Mouse (Mus musculus) heart, postnatal 0 days (tissue): ENCODE data around the gene Sema6d. TPM values are rescaled to one million over a fixed set of nuclear protein-coding genes. Genes with fewer than 3 reads are reported as not detected.

Experiments used
- ATAC-seq: fragments of 200-750 bp; cut with Nextera tagmentation; 2 replicates; pipeline ENCODE4 v1.8.0; 2017; ENCODE audit warnings: low read depth, moderate number of reproducible peaks, moderate library complexity; ENCODE audit not compliant: insufficient read depth
- DNase-seq: peaks from one replicate; pipeline ENCODE4 v3.0.0-alpha.2; 2016; ENCODE audit warnings: low spot score
- H3K27ac ChIP-seq: fragments of 300-500 bp; sonication (generic); 2 replicates; pipeline ENCODE4 v1.5.1; 2014; ENCODE audit warnings: low read depth, mild to moderate bottlenecking
- H3K27me3 ChIP-seq: fragments of 300-500 bp; sonication (generic); 2 replicates; pipeline ENCODE4 v1.6.1; 2014; ENCODE audit warnings: low read length, mixed read lengths; ENCODE audit not compliant: control insufficient read depth, insufficient read depth
- H3K36me3 ChIP-seq: fragments of 300-500 bp; sonication (generic); replicated peaks from 2 replicates; pipeline ENCODE4 v1.6.1; 2014; ENCODE audit warnings: low read length, mixed read lengths; ENCODE audit not compliant: control insufficient read depth, insufficient read depth
- H3K4me1 ChIP-seq: fragments of 300-500 bp; sonication (generic); 2 replicates; pipeline ENCODE4 v1.6.1; 2014; ENCODE audit warnings: antibody characterized with exemption; ENCODE audit not compliant: control insufficient read depth, insufficient read depth
- H3K4me2 ChIP-seq: fragments of 300-500 bp; sonication (generic); 2 replicates; pipeline ENCODE4 v1.6.1; 2014; ENCODE audit warnings: low read depth, mild to moderate bottlenecking, low read length, moderate library complexity
- H3K4me3 ChIP-seq: fragments of 300-500 bp; sonication (generic); 2 replicates; pipeline ENCODE4 v1.5.1; 2014; ENCODE audit warnings: low read depth, low read length
- H3K9ac ChIP-seq: fragments of 300-500 bp; sonication (generic); replicated peaks from 2 replicates; pipeline ENCODE4 v1.6.1; 2014; ENCODE audit warnings: low read depth, low read length, mixed read lengths
- H3K9me3 ChIP-seq: fragments of 300-500 bp; sonication (generic); replicated peaks from 2 replicates; pipeline ENCODE4 v1.6.1; 2016; ENCODE audit warnings: low read length; ENCODE audit not compliant: control insufficient read depth
- CTCF ChIP-seq: IDR thresholded peaks from 2 replicates; pipeline ENCODE4 v1.5.1; 2016; ENCODE audit warnings: antibody characterized with exemption, control low read depth, low read depth
- EP300 ChIP-seq: IDR thresholded peaks from 2 replicates; pipeline ENCODE4 v1.6.1; 2016; ENCODE audit warnings: antibody characterized with exemption, low read depth
- WGBS: fragments of 180-500 bp; shearing (Covaris S2); extraction: QIAGEN DNeasy Blood & Tissue Kit; methylation state at CpG from one replicate; pipeline ENCODE4 v1.1.7; 2014; 5-methylcytosine and 5-hydroxymethylcytosine counted together
- polyA plus RNA-seq: library from polyadenylated mRNA; unstranded; fragments of >200 nt; fragmentation: Nextera tagmentation; extraction: Ambion mirVana; gene quantifications from 2 replicates; pipeline ENCODE4 v1.2.1, GENCODE M21; 2015
- total RNA-seq: library from RNA; depleted of rRNA; stranded (reverse); fragments of >200 nt; gene quantifications from 2 replicates; pipeline ENCODE4 v1.2.3, GENCODE M21; 2014; ENCODE audit warnings: low replicate concordance

The Sema6d gene
- total and polyA plus RNA-seq, 2 experiments from 2014 or later = 8.7 to 28.8 TPM

DNA sequence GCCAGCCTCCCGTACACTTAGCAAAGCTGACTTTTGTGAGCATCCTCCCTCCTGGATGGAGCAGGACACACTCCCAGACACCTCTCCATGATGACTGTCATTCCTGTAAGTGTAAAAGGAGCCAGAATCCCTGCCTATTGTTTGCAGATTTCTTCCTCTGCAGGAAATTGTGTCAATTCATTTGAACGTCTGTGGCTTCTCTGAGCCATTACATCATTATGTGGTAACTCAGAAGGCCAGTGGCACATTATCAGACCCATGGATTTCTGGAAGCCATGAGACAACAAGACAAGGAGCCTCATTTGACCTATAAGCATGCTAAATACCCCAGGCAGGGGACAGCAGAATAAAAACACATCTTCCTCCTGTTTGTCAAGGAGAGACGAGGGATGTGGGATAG lies 327.0 kb downstream of the Sema6d start:
- H3K4me3 ChIP-seq = no peak overlapping the region
- TF ChIP-seq CTCF (no peak), EP300 (no peak)

DNA sequence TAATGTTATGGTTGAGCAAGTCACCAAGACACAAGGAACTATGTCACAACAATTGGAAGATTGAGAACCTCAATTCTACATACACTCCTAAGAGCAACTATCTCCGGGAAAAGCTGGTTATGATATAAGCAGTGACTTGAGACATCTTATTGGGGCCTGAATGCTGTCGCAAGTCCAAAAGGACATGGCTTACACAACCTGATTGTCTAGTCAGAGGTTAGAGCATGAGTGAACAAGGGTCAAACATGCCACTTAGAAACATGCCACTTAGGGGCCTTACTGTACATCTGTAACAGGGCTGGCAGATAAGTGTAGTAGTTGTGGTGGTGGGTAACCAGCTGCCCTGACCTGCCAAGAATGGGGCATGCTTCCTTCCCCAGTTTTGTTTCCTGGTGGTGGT lies 328.6 kb downstream of the Sema6d start:
- 92% methylated on average over 2 of the region's 2 CpGs for WGBS
- no peak overlapping the region for H3K4me2 ChIP-seq
- no peaks in the 10 kb centered on the region for H3K36me3 ChIP-seq
- no peak overlapping the region for H3K27ac ChIP-seq
- TF ChIP-seq EP300 = no peak
- no peak for TF ChIP-seq CTCF
- no peak overlapping the region for H3K9ac ChIP-seq
- H3K9me3 ChIP-seq = no peaks in the 10 kb centered on the region
- ATAC-seq (no peak), DNase-seq (no peak)
- H3K4me1 ChIP-seq = no peaks in the 10 kb centered on the region
- no peak overlapping the region for H3K4me3 ChIP-seq
- no peaks in the 10 kb centered on the region for H3K27me3 ChIP-seq

More for the DNA sequence above, 327.0 kb downstream of the Sema6d start:
- no peaks in the 10 kb centered on the region for H3K4me1 ChIP-seq
- 72% methylated on average over 3 of the region's 3 CpGs for WGBS
- H3K36me3 ChIP-seq = no peaks in the 10 kb centered on the region
- no peak overlapping the region for H3K4me2 ChIP-seq
- no peaks in the 10 kb centered on the region for H3K27me3 ChIP-seq
- DNase-seq (no peak), ATAC-seq (no peak)
- no peak overlapping the region for H3K27ac ChIP-seq
- no peak overlapping the region for H3K9ac ChIP-seq
- H3K9me3 ChIP-seq = no peaks in the 10 kb centered on the region

DNA sequence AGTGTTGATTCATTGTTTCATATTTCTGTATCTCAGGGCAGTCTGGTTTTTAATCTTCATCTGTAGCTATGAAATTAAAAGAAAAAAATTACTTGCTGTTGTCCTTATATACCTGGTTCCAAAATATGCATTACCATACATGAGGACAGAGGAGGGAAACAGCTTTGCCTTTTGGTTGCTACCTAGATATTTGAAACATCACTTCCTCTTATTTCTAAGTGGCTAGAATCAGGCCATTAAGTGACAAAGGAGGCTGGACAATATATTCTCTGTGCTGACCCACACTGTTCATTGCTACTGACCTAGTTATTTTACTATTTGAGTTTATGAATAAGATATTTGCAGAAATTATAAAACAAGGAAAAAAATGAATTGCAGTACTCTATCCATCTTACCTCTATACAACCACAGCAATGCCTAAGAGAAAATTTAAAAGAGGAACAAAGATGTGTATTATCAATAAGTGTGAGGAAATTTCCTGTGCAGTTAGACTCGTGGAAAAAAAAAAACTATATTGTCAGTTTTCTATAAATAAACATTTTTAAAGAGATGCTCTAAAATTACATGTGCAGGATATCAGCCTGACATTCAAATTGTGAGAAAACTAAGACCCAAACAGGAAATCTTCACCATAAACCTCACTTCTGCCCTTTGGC lies 330.5 kb downstream of the Sema6d start:
- Histone ChIP-seq H3K4me1 (no peaks in the 10 kb centered on the region), H3K36me3 (no peaks in the 10 kb centered on the region), H3K9me3 (no peaks in the 10 kb centered on the region), H3K9ac (no peak overlapping the region), H3K27ac (no peak overlapping the region), H3K4me2 (no peak overlapping the region), H3K27me3 (no peaks in the 10 kb centered on the region), H3K4me3 (no peak overlapping the region)
- ATAC-seq (no peak), DNase-seq (no peak)
- WGBS = 43% methylated on average over 1 of the region's 1 CpGs
- TF ChIP-seq CTCF = no peak
- no peak for TF ChIP-seq EP300

DNA sequence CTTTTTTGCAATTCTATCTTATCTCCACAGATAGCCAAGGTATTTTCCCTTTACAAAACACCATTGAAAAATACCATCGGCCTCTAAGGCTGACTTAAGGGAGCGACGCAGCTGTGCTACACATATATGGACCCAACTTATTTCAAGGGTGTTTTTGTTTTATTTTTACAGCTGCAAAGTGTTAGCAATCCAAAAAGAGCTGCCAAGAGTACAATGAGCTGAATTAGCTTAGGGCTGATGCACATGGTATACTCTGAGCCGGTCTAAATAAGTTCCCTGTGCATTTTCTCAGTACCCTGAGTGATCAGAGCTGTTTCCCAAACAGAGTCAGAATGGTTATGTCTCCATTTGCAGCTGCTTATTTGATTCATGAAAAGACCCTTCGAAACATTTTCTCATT lies 340.0 kb downstream of the Sema6d start:
- ATAC-seq (no peak), DNase-seq (peak; percentile 14)
- Histone ChIP-seq H3K4me3 (no peak overlapping the region), H3K27me3 (no peaks in the 10 kb centered on the region), H3K4me1 (no peaks in the 10 kb centered on the region), H3K27ac (no peak overlapping the region), H3K36me3 (no peaks in the 10 kb centered on the region), H3K9ac (no peak overlapping the region), H3K4me2 (no peak overlapping the region), H3K9me3 (no peaks in the 10 kb centered on the region)
- 54% methylated on average over 5 of the region's 5 CpGs for WGBS
- TF ChIP-seq EP300 (no peak), CTCF (no peak)

DNA sequence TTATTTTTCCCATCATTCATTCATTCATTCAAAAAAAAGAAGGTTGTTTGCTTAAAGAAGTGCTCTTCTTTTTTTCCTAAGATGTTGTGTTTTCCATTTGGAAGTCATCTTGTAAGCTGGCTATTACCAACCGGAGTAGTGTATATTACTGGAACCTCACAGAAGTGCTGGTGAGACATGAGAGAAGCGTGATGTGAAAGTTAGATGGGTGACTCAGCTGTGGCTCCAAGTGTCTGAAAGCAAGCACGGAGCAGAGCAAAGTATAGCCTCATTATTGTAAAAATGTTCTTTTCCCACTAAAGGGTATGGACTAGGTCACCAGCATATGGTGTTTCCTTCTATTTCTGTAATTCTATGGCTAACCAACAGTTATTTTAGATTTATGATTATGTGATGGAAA lies 340.9 kb downstream of the Sema6d start:
- ATAC-seq (no peak), DNase-seq (no peak)
- 91% methylated on average over 3 of the region's 3 CpGs for WGBS

DNA sequence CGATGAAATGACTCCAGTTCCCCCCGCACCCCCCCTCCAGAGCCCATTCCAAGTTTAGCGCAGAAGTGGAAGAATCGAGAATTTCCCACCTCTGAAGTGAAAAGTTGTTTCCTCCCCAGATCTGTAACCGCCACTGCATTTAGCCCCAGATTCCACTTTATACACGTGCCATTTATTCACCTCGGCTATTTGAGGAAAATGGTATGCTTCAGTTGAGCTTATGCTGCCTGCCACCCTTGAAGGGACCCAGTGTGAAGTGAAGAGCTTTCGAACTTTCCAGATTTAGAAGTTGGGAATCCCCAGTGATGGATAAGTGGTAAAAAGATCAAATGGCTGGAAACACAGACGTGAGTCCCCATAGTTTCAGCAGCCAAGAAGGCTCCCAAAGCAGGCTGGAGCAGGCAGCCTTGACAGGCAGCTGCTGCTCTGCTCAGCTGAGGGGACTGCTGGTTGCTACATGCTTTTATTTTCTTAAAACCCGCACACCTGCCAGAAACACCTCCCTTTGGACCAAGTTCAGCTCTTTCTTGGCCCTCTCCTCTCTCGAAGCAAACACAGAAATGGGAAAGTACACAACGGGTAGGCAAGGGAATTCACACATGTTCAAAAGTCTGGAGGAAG lies 345.7 kb downstream of the Sema6d start:
- no peak overlapping the region for H3K27ac ChIP-seq
- 59% methylated on average over 12 of the region's 12 CpGs for WGBS
- no peak for TF ChIP-seq CTCF
- TF ChIP-seq EP300 = no peak
- H3K9me3 ChIP-seq = no peaks in the 10 kb centered on the region
- H3K27me3 ChIP-seq = no peaks in the 10 kb centered on the region
- no peak overlapping the region for H3K4me3 ChIP-seq
- H3K9ac ChIP-seq = no peak overlapping the region
- no peak overlapping the region for H3K4me2 ChIP-seq
- no peaks in the 10 kb centered on the region for H3K4me1 ChIP-seq
- no peak for ATAC-seq
- DNase-seq = no peak
- H3K36me3 ChIP-seq = no peaks in the 10 kb centered on the region

More for the DNA sequence above, 340.9 kb downstream of the Sema6d start:
- Histone ChIP-seq H3K4me3 (no peak overlapping the region), H3K4me2 (no peak overlapping the region), H3K9me3 (no peaks in the 10 kb centered on the region), H3K27me3 (no peaks in the 10 kb centered on the region), H3K9ac (no peak overlapping the region), H3K36me3 (no peaks in the 10 kb centered on the region), H3K27ac (no peak overlapping the region), H3K4me1 (no peaks in the 10 kb centered on the region)
- TF ChIP-seq EP300 (no peak), CTCF (no peak)
